Mouse (Mus musculus) adrenal gland, adult (tissue): ENCODE results near the gene Srrm3.

Experiments used
- DNase-seq, 2 experiments: peaks; one replicate each; pipeline ENCODE4 v3.0.0; 2022 to 2023; ENCODE audit warnings: low spot score in 1 of 2; ENCODE audit not compliant: inconsistent age in 2 of 2

Srrm3 gene

GRCm38 (mm10) chr5:135903058-135903457, 96.4 kb downstream of the Srrm3 start:
- no peak for DNase-seq

- peak; percentile 95 to 99 for DNase-seq
These were observed 97.0 kb downstream of the Srrm3 start for GRCm38 (mm10) chr5:135903551-135904151.

- DNase-seq = no peak
These were observed 97.6 kb downstream of the Srrm3 start for GRCm38 (mm10) chr5:135904259-135904658.

- peak in 1 of 2 experiments; percentile 47 for DNase-seq
These were observed 98.9 kb downstream of the Srrm3 start for GRCm38 (mm10) chr5:135905320-135906225.

GRCm38 (mm10) chr5:135906846-135907245, 100.2 kb downstream of the Srrm3 start:
- DNase-seq = peak in 1 of 2 experiments; percentile 51

GRCm38 (mm10) chr5:135907256-135907655, 100.6 kb downstream of the Srrm3 start:
- DNase-seq = peak; percentile 86 to 94

GRCm38 (mm10) chr5:135908185-135908584, 101.5 kb downstream of the Srrm3 start:
- DNase-seq = no peak

- DNase-seq = peak in 1 of 2 experiments; percentile 69
These were observed 102.3 kb downstream of the Srrm3 start for GRCm38 (mm10) chr5:135908989-135909388.

GRCm38 (mm10) chr5:135909646-135910045, 103.0 kb downstream of the Srrm3 start:
- DNase-seq = peak in 1 of 2 experiments; percentile 68

GRCm38 (mm10) chr5:135910813-135911212, 104.1 kb downstream of the Srrm3 start:
- DNase-seq = no peak

GRCm38 (mm10) chr5:135911633-135912220, 105.0 kb downstream of the Srrm3 start:
- peak in 1 of 2 experiments; percentile 83 for DNase-seq

- DNase-seq = no peak
These were observed 106.5 kb downstream of the Srrm3 start for GRCm38 (mm10) chr5:135913201-135913600.

GRCm38 (mm10) chr5:135914156-135914555, 107.5 kb downstream of the Srrm3 start:
- DNase-seq = peak; percentile 71 to 84

GRCm38 (mm10) chr5:135916051-135916565, 109.4 kb downstream of the Srrm3 start:
- DNase-seq = no peak

- peak in 1 of 2 experiments; percentile 79 for DNase-seq
These were observed 109.9 kb downstream of the Srrm3 start for GRCm38 (mm10) chr5:135916601-135917000.

- DNase-seq = no peak
These were observed 110.8 kb downstream of the Srrm3 start for GRCm38 (mm10) chr5:135917327-135918058.

GRCm38 (mm10) chr5:135918059-135918437, 111.4 kb downstream of the Srrm3 start:
- no peak for DNase-seq

- DNase-seq = no peak
These were observed 111.9 kb downstream of the Srrm3 start for GRCm38 (mm10) chr5:135918593-135918992.

- DNase-seq = no peak
These were observed 113.2 kb downstream of the Srrm3 start for GRCm38 (mm10) chr5:135919902-135920301.

- no peak for DNase-seq
These were observed 117.2 kb downstream of the Srrm3 start for GRCm38 (mm10) chr5:135923901-135924300.
